Mouse (Mus musculus) brain, adult 2 months (tissue): ENCODE measurements around the gene Olah.
A peak's percentile ranks its signal among the peaks of the same experiment; 100 is the strongest.
"Not testable (repeated sequence)": the region's sequence is repeated elsewhere in the genome, so short reads cannot be mapped to it uniquely, and the experiment has no call there.

Source experiments
- DNase-seq: peaks from one replicate; pipeline ENCODE4 v3.0.0; 2011; ENCODE audit warnings: low read depth, low spot score

Gene Olah

DNA sequence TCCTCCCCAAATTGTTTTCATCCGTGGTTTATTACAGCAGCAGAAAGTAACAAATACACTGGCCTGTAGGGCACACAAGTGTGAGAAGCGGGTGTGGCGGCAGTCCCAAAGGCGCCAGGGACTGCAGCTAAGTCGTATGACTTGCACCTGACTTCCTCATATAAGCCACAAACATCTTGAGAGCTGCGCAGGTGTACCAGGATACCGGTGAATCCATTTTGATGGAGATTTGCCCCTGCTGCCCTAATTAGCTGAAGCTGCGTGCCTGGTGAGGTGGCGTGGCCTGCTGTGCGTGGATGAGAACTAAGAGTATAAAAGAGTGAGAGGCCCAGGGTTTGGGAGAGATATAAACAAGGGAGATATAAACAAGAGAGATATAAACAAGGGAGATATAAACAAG, at the start of gene Olah:
Gene Olah (minus strand): TSS at position 101 of the 400 bp plus-strand sequence.
- DNase-seq = not testable (repeated sequence)

DNA sequence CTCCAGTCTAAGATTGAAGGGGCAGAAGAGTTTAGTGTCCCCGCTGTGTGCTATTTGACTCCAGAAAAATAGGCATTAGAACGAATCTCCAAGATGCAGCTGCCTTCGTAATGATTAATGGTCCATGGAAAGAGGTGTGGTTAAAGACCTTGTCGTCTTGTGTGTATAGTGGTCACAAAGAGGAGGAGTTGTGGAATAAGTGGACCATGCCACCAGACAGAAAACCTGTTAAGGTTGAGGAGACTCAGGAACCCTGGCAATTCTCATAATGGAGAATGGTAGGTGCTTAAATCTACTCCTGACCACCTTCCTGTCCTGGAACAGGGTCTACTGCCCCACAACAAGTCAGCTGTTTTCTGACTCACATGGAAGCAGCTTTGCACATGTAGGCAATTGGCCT, 49.0 kb upstream of the Olah start:
- no peak for DNase-seq

DNA sequence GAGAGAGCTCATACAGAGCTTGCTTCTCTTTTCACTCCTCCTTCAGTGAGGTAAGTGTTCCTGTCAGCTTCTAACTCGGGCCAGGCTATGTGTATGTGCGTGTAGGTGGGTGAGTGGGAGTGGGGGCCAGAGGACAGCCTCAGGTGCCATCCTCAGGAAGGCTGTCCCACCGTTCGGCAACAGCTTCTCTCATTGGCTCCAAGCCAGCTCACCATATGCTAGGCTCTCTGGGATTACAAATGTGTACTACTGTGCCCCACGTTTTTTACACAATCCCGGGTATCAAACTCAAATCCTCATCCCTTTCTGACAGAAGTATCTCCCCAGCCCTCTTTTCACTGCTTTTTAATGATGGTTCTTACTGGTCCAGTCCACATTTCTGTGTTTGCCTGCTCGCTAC, 47.2 kb upstream of the Olah start:
- DNase-seq = peak; percentile 17

DNA sequence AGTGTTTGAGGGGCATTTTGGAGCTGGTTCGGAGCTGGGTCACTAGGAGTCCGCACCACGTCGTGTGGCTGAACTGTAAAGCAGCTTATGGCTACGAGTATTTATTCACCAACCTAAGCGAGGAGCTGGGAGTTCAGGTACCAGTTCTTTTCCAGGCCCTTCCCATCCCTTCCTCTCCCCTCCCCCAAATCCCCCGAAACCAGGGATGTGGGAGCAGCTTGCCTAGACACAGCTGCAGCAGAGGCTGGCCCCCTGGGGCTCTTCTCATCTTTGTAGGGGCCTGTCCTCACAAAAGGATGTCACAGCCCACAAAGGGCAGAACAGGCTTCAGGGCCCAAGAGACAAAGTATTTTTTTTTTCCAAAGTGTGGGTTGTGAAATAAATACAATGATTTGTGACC, 40.9 kb upstream of the Olah start:
- DNase-seq = no peak

DNA sequence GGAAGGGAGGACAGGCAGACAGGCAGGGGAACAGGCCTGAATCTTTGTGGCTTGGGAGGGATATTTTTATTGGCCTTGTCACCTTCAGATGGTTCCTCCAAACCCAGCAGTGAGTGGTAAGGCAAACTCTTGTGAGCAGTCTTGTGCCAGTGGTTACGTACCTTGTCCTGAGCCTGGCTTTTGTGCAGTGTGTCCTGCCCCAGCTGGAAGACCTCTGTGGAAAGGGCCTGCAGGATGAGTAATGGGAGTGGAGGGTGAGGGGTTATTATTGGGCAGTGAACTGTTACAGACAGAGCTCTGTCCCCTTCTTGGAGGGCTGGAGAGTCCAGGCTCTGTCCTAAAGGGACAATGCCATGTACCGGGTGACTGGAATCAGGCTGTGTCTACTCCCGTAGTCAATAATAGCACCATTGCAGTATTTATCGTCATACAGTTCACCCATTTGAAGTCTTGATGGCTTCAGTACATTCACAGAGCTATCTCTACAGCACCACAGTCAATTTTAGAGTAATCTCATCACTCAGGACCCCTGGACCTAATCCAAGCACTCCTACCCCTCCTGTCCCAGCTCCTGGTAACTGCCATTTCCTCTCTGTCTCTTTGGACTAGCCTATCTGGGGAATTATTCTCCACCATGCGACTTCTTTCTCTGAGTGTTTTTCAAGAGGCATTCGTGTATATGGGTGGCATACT, 38.5 kb upstream of the Olah start:
- DNase-seq = no peak

DNA sequence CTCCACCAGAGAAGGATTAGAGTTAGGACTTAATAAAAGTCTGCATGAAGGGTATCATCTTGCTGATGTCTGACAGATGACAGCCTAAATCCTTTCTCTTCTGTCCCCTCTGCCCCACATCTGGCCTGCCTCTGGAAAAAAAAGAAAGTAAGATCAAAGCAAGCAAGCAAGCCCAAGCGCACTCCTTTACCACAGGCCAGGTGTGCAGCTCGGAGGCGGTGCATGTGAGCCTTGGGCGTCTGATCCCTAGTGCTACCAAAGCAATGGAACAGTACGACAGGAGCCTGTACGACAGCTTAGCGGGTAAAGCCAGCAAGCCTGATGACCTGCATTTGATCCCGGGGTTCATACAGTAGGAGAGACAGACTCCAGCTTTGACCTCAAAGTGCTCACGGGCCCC, 33.9 kb upstream of the Olah start:
- no peak for DNase-seq

DNA sequence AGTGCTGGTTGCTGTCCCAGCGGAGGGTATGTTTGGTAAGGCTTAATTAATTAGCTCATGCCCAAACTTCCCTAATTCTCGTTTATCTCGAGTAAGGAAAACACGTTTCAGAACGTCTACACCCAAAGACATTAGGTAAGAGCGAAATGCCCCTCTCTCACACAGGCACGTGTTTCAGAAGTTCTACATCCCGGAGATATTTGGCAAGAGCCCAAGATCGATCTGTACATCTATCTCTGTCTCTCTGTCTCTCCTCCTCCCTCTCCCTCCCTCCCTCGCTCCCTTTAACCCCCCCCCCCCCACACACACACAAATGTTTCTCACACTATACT, 27.5 kb upstream of the Olah start:
- no peak for DNase-seq

DNA sequence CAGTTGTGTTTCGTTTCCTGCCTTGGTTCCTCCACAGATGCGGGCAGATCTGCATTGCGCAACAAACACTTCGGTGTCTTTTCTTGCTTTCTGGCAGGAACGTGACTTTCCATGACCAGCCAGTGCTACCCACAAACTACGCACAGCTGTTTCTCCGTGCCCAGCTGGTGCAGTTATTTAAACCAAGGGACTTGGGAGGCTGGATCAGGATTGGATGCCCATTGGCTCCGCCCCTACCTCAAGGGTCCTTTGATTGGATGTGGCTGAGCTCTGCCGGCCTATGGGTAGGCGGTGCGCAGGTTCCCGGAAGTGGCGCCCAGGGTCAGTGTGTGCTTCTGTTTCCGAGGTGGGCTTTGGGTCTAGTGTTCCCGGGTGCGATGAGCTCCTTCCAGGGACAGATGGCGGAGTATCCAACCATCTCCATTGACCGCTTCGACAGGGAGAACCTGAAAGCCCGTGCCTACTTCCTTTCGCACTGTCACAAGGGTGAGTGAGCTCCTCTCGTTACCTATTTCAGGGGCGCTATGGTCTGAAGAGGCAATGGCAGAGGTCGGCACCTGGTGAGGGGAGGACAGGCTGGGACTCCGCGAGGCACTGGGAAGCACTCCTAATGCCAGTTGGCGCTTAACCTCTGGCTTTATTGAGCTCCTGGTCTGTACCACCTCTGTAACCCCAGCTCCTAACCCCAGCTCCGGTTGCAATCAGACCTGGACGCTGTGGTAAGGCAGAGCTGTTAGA, 27.0 kb upstream of the Olah start, which contains the start of gene Dclre1c:
Gene Dclre1c (plus strand): TSS at position 291 of the 738 bp plus-strand sequence.
- peak; percentile 97 for DNase-seq

DNA sequence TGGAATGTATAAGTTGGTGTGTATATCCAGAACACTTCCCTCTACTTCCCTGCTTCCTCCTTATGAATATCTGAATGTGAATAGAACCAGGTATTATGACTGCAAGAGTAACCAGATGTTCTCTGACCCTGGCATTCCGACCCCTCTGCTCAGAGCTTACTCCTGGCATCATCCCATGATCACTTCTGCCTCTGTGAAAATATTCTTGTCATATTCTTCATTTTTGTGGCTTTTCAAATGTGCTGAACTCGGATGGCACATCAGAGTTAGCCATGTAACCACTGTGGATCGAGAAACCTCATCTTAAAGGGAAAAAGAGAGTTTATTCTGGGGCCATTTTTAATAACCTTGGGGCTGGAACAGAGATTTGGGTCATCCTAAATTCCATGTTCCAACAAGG, 25.5 kb upstream of the Olah start, which contains the start of gene Meig1:
Gene Meig1 (minus strand): TSS at position 101 of the 400 bp plus-strand sequence.
- DNase-seq = no peak

DNA sequence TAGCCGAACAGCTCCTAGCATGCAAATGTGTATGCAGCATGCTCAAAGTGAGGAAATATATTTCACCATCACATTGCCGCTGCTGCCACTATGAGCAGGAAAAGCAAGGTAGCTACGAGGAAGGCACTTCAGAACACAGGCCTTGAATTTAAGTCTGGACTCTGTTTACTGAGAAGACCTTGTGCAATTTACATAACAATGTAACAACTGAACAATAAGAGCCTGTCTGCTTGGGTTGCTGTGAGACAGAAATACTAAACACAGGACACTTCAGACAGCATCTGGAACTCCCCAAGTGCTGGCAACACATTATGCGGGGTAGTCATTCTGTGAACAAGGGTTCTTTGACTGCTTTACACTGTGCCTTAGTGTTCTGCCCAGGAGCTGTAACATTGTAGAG, 23.1 kb upstream of the Olah start:
- peak; percentile 79 for DNase-seq

DNA sequence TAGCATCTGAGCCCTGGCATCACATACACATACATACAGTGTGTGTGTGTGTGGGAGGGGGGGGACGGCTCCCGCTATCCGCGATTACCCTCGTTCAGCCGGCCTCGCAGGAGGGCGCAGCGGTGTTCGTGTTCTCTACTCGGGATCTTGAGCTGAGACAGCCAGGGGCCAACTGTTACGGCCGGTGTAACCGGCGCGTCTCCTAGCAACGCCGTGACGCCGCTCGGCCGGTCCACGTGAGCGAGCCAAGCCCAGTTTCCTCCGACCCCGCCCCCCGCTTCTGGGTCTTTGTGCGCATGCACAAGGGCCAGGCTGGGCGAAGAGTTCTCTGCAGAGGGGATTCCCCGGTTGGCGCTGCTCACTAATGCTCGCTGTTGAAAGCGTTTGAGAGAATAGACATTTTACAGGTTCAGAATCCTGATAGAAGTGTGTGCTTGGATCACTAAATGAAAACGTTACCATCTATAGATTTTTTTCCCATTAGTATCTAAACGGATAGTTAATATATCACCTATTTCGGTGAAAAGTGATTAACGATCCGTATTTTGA, 21.9 kb upstream of the Olah start:
- DNase-seq = peak; percentile 94

DNA sequence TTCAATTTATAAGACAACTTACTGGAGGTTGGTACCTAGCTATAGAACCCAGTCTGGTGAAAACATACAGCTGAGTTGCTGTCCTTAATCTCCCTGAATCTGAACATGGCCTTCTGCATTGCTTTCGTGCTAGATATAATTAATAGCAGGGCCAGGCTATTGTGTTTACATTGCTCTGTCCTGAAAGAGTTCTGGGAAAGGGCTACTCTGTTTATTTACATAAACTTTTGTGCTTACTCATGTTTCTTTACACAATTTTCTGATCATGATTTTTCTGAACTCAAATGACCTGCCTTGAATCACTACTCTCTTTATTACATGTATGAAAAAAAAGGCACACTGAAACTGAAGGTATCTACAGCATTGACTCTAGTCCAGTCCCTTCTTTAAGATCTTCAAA, 18.7 kb upstream of the Olah start:
- DNase-seq = no peak

DNA sequence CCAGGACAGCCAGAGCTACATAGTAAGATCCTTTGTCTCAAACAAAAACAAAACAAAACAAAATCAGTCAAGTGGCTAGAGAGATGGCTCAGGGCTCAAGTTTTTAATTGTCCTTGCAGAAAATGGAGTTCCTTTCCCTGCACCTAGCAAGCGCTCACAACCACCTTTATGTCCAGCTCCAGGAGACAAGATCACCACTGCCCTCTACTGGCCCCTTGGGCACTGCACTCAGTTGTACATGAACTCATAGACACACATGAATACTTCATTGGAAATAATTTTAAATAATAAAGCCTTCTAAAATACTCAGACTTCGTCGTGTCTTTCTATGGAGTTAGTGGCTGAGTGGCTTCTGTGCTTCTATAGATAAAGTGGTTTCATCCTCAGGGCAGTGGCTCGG, 17.2 kb upstream of the Olah start:
- peak; percentile 66 for DNase-seq

DNA sequence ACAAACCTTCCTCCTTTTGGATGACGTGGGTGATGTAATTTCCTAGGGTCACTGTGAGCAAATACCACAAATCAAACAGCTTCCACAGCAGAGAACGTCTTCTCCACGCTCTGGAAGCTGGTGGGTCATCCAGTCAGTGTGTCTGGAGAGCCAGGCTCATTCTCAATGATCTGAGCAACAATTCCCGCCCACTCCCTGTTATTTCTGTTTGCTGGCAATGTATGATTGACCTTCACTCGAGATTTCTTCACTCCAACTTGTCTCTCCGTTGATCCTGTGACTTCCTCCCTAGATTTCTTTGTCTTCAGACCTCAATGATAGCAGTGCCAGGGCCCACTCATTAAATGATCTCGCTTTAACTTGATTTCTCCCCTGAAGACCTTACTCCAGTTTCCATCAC, 10.7 kb upstream of the Olah start:
- DNase-seq = no peak

DNA sequence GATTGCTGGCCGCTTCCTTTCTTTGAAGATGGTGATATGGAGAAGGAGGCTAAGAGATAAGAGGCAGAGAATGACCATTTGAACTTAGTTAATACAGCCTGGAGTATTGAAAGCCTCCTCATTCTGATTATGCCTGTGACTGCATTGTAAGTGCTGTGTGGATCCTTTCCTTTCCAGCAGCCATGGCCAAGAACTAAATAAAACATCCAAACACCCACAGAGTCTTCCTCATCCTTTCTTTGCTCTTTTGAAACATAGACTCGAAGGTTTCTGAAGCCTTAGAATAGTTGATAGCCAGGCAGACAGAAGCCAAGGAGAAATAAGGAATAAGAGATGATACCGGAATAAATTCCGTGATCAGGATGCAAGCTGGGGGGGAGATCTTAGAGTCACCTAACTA, 9.0 kb upstream of the Olah start:
- DNase-seq = no peak

DNA sequence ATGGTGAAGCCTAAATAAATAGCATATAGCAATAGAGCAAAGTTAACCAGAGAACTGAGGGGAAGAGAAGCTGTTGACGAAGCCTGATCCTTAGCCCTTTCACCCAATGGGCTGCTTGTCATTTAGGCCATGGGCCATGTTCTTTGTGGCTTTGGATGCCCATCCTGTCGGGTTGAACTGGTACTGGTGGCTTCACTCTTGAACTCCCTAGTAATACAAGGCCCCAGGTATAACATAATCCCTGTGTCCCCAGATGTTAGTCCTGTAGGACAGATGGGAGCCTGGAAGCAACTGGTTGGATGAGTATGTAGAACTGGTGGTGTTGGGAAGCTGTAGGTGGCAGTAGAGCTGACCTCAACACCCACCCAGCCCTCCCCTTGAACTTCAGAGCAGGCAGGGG, 5.1 kb downstream of the Olah start:
- DNase-seq = no peak

DNA sequence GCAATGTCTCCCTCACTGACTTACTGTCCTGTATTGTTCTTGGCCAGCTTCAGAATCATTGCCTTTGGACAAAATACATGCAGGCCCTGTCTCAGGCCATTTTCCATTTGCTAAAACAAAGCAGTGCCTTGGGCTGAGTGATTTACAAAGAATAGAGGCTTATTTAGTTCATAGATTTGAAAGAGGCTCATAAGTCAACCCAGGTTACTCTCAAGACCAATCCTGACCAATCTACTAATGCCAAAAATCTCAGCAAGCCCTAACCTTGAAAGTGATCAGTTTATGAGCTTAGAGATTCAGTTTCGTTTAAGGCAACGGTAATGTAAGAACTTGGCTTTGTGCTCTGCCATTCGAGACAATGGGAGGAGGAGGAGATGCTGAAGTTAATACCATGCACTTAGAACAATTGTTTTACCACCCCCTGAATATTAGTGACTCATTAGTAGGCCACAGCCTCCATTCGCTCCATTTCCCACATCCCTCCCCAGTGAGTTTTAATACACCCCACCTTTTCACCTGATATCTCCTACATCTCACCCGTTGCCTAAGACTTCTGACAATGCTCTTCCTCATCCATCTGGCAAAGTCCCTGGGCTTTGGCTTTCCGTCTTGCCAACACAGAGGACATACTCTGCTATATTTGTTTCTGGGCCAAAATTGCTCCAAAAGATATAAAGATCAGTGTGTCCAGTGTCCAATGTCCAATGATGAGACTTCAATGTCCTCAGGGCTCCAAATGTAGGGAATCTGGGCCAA, 9.7 kb downstream of the Olah start:
- DNase-seq = peak; percentile 21

DNA sequence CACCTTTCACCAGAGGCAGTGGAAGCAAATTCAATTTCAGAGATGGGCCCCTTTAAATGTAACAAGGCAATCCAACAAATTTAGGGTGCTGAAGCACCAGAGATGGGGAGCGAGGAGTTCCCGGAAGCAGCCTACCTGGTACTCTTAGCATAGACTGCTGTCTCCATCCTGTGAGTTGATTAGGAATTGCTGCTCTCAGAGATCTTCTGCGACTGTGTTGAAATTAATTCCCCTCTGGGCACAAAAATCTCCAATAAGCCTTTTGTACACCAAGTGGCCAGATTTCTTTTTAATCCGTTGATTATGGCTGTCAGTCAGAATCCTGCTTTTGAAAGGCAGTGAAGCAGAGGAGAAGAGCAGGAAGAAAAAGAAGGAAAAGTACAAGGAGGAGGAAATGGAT, 31.9 kb downstream of the Olah start:
- no peak for DNase-seq

DNA sequence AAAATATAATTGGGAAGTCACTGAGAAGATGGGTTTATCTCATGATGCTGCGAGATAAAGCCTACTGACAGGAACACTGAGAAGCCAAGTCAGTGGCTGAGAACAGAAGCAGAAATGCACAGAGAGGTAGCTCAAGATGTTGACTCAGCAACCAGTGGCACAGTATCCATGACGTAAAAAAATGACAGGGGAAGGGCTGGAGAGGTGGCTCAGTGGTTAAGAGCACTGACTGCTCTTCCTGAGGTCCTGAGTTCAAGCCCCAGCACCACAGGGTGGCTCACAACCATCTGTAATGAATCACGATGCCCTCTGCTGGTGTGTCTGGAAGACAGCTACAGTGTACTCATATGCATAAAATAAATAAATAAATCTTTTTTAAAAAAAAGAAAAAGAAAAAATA, 35.9 kb downstream of the Olah start:
- no peak for DNase-seq

DNA sequence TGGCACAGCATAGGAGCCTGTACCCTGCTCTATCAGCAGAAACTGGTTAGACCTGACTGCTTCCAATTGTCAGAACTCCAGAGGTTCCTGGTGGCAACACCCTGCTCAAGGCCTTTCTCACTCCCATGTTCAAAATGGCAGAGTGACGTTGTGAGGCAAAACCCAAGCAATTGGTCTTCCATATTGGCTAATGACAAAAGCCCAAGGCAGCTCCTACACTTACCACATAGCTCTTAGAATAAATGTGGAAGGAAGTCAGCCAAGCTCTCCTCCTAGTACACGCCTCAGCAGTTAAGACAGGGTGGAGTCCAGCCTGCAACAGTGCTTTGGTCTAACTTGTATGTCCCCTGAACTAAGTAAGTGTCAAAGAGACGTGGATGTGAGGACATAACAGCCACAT, 39.1 kb downstream of the Olah start:
- no peak for DNase-seq

DNA sequence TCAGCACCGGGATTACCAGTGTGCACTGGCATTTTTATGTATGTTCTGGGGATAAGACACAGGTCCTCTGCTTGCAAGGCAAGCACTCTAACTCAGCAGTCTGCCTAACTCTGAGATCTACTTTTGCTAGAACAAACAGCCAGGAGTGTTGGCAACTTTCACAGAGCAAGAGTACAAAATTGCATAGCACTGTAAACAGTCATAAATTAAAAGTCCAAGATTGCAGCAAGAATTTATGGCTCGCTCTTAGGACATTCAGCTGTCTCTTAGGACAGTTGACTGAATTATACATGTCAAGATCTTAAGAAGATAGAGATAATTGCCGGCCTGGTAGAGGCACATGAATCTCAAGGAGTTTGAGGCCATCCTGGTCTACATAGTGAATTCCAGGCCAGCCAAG, 40.7 kb downstream of the Olah start:
- DNase-seq = no peak

DNA sequence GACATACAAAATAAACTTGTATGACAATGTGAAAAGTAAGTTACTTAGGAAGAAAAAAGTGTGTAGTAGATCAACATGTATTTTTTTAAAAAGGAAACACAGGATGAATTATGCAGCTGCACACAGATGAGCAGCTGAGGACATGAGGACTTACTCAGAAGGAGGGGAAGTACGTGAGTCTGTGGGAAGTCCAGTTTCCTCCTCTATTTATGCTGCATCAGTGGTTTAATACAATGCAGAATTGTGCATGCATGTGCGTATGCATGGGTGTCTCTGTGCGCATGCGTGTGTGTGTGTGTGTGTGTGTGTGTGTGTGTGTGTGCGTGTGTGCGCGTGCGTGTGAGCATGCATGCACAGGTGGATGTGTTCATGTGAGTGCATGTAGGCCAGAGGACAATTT, 41.2 kb downstream of the Olah start:
- no peak for DNase-seq
